Mouse (Mus musculus): ENCODE measurements around the gene Mfsd13b.

DNA sequence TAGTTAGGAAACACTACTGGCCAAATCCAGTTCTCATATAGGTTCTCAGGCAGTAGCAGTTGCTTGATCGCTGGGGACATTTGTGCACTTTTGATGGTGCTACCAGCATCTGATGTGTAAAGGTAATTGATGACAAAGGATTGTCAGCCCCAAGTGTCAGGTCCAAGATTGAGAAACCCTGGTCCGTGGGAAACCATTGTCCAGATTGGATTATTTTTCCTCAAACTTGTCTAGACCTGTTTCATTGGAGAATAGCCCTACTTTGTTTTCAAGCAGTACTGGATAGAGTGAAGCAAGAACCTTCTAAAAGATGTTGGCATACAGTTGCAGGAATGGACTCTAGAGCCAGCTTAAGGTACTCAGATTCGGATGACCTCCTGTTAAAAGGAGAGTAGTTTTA is 60.7 kb downstream of the Mfsd13b start:
- TF ChIP-seq CTCF (IDR thresholded peaks at IDR 0.05; ENCODE audit: low read depth): no peak
- no peak for TF ChIP-seq EP300 (IDR thresholded peaks at IDR 0.05; ENCODE audit: low read depth)

Data from liver, embryonic 14.5 days (tissue).